Mouse (Mus musculus) G1E (cell line): ENCODE data around the gene Gal3st2. TPM values are rescaled to one million over a fixed set of nuclear protein-coding genes. Genes with fewer than 3 reads are reported as not detected.
A peak's percentile ranks its signal among the peaks of the same experiment; 100 is the strongest.
"Not testable (repeated sequence)": the region's sequence is repeated elsewhere in the genome, so short reads cannot be mapped to it uniquely, and the experiment has no call there.

ENCODE experiments used
- ATAC-seq: 2 replicates; pipeline ENCODE4 v1.8.0; 2016; ENCODE audit warnings: mild to moderate bottlenecking; ENCODE audit not compliant: insufficient number of reproducible peaks, poor library complexity, low FRiP score, severe bottlenecking; ENCODE audit errors: extremely low read depth
- DNase-seq: peaks from one replicate; pipeline ENCODE4 v3.0.0; 2012; ENCODE audit warnings: low spot score
- H3K27me3 ChIP-seq: 2 replicates; pipeline ENCODE4 v1.6.1; 2012; ENCODE audit warnings: mild to moderate bottlenecking, low read length, inconsistent platforms; ENCODE audit not compliant: insufficient read depth
- H3K36me3 ChIP-seq: replicated peaks from 2 replicates; pipeline ENCODE3; 2012; ENCODE audit warnings: mild to moderate bottlenecking, inconsistent platforms
- H3K4me1 ChIP-seq: 2 replicates; pipeline ENCODE4 v1.6.1; 2012; ENCODE audit warnings: low read depth, low read length, inconsistent platforms, mixed read lengths; ENCODE audit not compliant: insufficient read depth
- H3K4me3 ChIP-seq: 2 replicates; pipeline ENCODE4 v1.5.1; 2012; ENCODE audit warnings: low read depth, mild to moderate bottlenecking, inconsistent platforms, low read length, moderate library complexity, mixed read lengths
- H3K9me3 ChIP-seq: replicated peaks from 2 replicates; pipeline ENCODE4 v1.6.1; 2012; ENCODE audit warnings: inconsistent platforms
- CTCF ChIP-seq: IDR thresholded peaks from 2 replicates; pipeline ENCODE4 v1.5.1; 2012; ENCODE audit warnings: low read depth, low read length, inconsistent platforms, mixed read lengths
- GATA1 ChIP-seq: IDR thresholded peaks from 2 replicates; pipeline ENCODE4 v1.6.1; 2012; ENCODE audit warnings: borderline replicate concordance, low read length, inconsistent platforms, mixed read lengths
- GATA2 ChIP-seq: IDR thresholded peaks from 2 replicates; pipeline ENCODE4 v1.6.1; 2012; ENCODE audit warnings: low read depth, low read length, inconsistent platforms, borderline replicate concordance
- POLR2AphosphoS5 ChIP-seq: IDR thresholded peaks from 2 replicates; pipeline ENCODE4 v1.6.1; 2012; ENCODE audit warnings: low read depth, low read length, inconsistent platforms; ENCODE audit not compliant: insufficient replicate concordance
- TAL1 ChIP-seq: conservative IDR thresholded peaks from 2 replicates; pipeline ENCODE4 v1.6.1; 2012; ENCODE audit warnings: low read depth, low read length, inconsistent platforms, mixed read lengths
- polyA plus RNA-seq: library from polyadenylated mRNA; stranded (reverse); fragments of >175 nt; gene quantifications from 2 replicates; pipeline ENCODE4 v1.2.3, GENCODE M21; 2012
- total RNA-seq, 2 experiments: library from RNA; stranded (forward) in 1 of 2; stranded (reverse) in 1 of 2; fragments of 200-1000 nt in 1 of 2; fragments of >200 nt in 1 of 2; fragmentation: Nextera tagmentation in 1 of 2; gene quantifications; 2 replicates each; pipeline ENCODE4 v1.2.3; 2014 to 2017

The Gal3st2 gene
- not detected in 2 replicates for total RNA-seq (2014; fragmentation: Nextera tagmentation)
- total RNA-seq (2017): not detected in 2 replicates
- not detected in 2 replicates for polyA plus RNA-seq

DNA sequence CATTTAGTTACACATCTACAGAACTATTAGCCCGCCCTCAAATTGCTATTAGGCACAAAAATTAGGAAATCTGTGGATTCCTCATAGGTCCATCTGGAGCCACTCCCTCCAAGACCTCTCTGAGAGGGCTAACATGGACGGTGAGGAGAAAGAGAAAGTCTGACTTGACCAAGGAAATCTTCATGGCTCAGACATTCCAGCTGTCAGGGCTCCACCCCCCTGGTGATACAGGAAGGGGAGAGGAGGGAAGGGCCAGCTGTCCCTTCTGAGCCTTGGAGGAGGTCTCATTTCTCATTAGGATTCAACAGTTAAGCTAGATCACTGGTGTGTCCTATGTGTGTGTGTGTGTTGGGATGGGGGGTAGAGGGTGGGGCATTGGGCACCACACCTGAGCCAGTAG is at the start of gene Gal3st2:
Gene Gal3st2 (plus strand): TSS at position 259 of the 400 bp plus-strand sequence.
- H3K4me3 ChIP-seq, H3K27me3 ChIP-seq, H3K9me3 ChIP-seq, H3K4me1 ChIP-seq, DNase-seq, H3K36me3 ChIP-seq, ATAC-seq: not testable (repeated sequence)

DNA sequence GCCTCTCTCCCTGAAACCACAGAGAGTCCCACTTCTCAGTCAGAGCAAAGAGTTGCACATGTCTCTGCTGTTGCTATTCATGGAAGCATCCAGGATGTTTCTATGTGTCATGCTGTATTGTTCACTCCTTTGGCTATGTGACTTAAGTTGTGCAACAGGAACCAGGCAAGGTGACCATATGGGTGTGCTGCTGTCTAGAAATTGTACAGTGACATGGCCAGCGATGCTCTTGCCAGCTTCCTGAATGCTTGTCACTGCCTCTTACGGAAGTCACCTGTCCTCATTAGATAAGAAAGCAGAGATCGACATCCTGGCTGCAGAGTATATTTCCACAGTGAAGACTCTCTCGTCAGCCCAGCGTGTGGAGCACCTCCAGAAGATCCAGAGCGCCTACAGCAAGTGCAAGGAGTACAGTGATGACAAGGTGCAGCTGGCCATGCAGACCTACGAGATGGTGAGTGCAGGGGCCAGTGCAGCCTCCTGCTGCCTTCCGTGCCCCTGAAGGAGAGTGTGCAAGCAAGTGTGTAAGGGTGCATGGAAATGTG is 49.5 kb upstream of the Gal3st2 start:
- ATAC-seq (no peak), DNase-seq (no peak)
- TF ChIP-seq TAL1 (no peak), GATA1 (no peak), CTCF (no peak), GATA2 (no peak), POLR2AphosphoS5 (no peak)
- no peaks in the 10 kb centered on the region for H3K9me3 ChIP-seq
- no peak overlapping the region for H3K4me3 ChIP-seq
- peaks cover 15% of the 10 kb centered on the region for H3K4me1 ChIP-seq
- peaks cover 95% of the 10 kb centered on the region for H3K36me3 ChIP-seq
- H3K27me3 ChIP-seq: no peaks in the 10 kb centered on the region

DNA sequence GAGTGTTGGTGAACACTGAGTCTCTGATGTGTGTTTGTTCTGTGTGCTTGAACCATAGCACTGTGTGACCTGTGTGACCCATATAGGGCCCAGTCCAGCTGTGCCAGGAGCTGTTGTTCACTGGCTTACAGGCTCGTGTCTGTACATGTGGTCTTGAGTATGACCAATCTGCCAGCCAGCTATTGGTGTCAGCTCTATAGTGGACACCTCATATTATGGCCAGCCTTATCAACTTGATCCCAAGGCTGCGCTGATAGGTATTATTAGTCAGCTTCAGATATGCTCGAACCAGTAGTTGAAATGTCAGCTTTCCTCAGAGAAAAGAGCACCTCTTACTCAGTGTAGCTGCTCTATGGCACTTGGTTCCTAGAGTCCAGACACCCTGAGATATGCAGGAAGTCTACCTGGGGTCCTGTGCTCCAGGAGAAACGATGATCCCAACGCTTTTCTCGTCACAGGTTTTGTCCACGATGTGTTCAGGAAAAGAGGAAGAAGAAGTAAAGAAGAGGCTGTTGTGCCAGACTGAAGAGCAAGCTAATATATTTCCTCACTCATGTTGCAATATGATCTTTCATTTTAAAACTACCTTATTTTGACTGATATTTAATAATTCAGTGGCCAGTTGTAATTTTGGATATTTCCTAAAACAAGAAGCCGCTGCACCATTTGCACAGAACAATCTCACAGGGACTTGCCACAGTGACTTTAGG is 43.1 kb upstream of the Gal3st2 start:
- no peaks in the 10 kb centered on the region for H3K9me3 ChIP-seq
- peaks cover 16% of the 10 kb centered on the region for H3K4me1 ChIP-seq
- no peak for ATAC-seq
- no peak for DNase-seq
- no peak overlapping the region for H3K4me3 ChIP-seq
- peaks cover 99% of the 10 kb centered on the region for H3K36me3 ChIP-seq
- no peak for TF ChIP-seq GATA1
- TF ChIP-seq POLR2AphosphoS5: no peak
- no peak for TF ChIP-seq TAL1
- TF ChIP-seq CTCF: no peak
- TF ChIP-seq GATA2: no peak
- no peaks in the 10 kb centered on the region for H3K27me3 ChIP-seq

DNA sequence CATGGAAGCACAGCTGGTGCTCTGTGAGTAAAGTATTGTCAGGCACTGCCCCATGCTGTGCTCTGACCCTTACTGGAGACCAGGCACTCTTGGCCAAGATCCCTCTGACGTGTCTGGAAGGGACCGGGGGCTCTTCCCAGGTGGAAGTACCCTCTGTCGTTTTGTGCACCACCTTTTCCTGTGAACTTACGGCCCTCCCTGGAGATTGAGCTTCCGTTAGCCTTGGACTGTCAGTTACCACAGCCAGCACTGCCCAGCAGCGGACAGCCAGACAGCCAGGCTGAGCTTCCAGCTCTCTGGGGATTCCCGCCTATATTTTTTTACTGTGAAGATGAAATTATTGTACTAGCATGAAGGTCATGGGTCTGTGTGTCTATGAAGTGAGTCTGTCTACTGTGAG is 42.4 kb upstream of the Gal3st2 start:
- Histone ChIP-seq H3K27me3 (no peaks in the 10 kb centered on the region), H3K9me3 (no peaks in the 10 kb centered on the region), H3K36me3 (peaks cover 94% of the 10 kb centered on the region), H3K4me1 (peaks cover 19% of the 10 kb centered on the region), H3K4me3 (peak overlapping the region; percentile 13; the same call in 1 of the 2 replicates)
- no peak for TF ChIP-seq POLR2AphosphoS5
- TF ChIP-seq GATA2: no peak
- TF ChIP-seq TAL1: no peak
- TF ChIP-seq GATA1: no peak
- TF ChIP-seq CTCF: no peak
- ATAC-seq (no peak), DNase-seq (no peak)

DNA sequence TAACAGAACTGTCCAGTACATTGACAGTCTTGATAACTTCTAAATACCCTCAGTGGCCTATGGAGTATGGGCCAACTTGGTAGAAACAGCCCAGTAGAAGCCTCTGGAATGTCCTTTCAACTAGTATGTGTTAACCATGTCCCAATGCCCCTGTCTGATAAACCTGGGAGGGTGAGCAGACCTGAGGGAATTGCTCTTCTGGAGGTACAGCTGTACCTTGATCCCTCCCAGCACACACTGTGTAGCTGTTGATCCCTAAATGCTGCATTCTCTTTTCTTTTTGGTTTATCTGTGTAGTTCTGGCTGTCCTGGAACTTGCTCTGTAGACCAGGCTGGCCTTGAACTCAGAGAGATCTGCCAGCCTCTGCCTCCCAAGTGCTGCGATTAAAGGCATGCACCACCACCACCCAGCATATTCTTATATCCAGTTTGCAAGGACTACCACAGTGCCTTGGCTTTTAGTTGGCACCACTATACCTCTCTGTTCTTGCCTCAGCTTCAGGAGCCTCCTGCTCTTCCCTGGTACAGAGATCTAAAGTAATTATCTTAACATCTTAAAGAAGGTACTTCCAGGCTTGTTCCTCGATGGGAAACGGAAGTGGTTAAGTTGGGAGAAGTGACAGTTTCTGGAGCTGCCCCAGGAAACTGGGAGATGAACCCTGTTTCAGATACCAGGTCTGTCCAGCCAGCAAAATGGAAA is 37.2 kb upstream of the Gal3st2 start:
- DNase-seq: no peak
- peaks cover 35% of the 10 kb centered on the region for H3K4me1 ChIP-seq
- H3K4me3 ChIP-seq: no peak overlapping the region
- TF ChIP-seq GATA2: no peak
- TF ChIP-seq TAL1: no peak
- no peak for TF ChIP-seq CTCF
- ATAC-seq: no peak
- no peaks in the 10 kb centered on the region for H3K27me3 ChIP-seq
- no peaks in the 10 kb centered on the region for H3K9me3 ChIP-seq
- H3K36me3 ChIP-seq: peaks cover 66% of the 10 kb centered on the region

DNA sequence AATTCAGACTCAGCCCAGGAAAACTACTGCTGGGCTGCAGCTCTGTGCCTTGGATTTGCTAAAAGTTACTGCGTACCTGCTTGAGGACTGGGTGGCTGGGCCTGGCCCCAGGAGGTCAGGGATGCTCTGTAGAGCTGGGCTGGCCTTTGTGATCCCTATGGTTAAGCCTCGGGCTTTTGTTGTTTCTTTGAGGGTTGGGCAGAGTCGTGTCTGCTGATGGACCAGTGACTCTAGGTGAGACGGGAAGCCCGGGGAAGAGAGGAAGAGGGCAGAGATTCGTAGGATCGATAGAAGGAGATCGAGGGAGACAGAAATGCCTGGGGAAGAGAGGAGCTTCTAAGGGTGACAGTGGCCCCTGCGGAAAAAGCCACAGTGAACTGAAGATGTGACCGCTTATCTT is 36.5 kb upstream of the Gal3st2 start, which contains the start of gene D2hgdh:
Gene D2hgdh (plus strand): TSS at position 301 of the 400 bp plus-strand sequence.
- peak; percentile 37 for DNase-seq
- peaks cover 61% of the 10 kb centered on the region for H3K36me3 ChIP-seq
- peaks cover 35% of the 10 kb centered on the region for H3K4me1 ChIP-seq
- H3K9me3 ChIP-seq: no peaks in the 10 kb centered on the region
- 0 out of 2 replicates have a peak, but pooled peaks have one; percentile 0 for ATAC-seq
- TF ChIP-seq POLR2AphosphoS5: no peak
- no peak for TF ChIP-seq CTCF
- TF ChIP-seq TAL1: no peak
- TF ChIP-seq GATA1: no peak
- peak within 1 kb of the TSS; percentile 78 for H3K4me3 ChIP-seq
- no peaks in the 10 kb centered on the region for H3K27me3 ChIP-seq
